Mouse (Mus musculus) lung, postnatal 0 days (tissue): ENCODE results near the gene Togaram2. TPM values are rescaled to one million over a fixed set of nuclear protein-coding genes. Genes with fewer than 3 reads are reported as not detected.

Experiments used
- ATAC-seq: fragments of 200-750 bp; cut with Nextera tagmentation; 2 replicates; pipeline ENCODE4 v1.8.0; 2017; ENCODE audit warnings: moderate library complexity
- DNase-seq: peaks from one replicate; pipeline ENCODE4 v3.0.0-alpha.2; 2016; ENCODE audit warnings: low spot score
- H3K27ac ChIP-seq: fragments of 300-500 bp; sonication (generic); 2 replicates; pipeline ENCODE4 v1.5.1; 2014; ENCODE audit warnings: antibody characterized with exemption, mild to moderate bottlenecking, low read length, mixed read lengths
- H3K27me3 ChIP-seq: fragments of 300-500 bp; sonication (generic); replicated peaks from 2 replicates; pipeline ENCODE4 v1.6.1; 2014; ENCODE audit warnings: low read length, mixed read lengths; ENCODE audit not compliant: insufficient read depth
- H3K36me3 ChIP-seq: fragments of 300-500 bp; sonication (generic); 2 replicates; pipeline ENCODE4 v1.6.1; 2014; ENCODE audit warnings: low read length, mixed read lengths; ENCODE audit not compliant: insufficient read depth
- H3K4me1 ChIP-seq: fragments of 300-500 bp; sonication (generic); 2 replicates; pipeline ENCODE4 v1.6.1; 2014; ENCODE audit warnings: antibody characterized with exemption, low read depth, low read length, mixed read lengths; ENCODE audit not compliant: insufficient read depth
- H3K4me2 ChIP-seq: fragments of 300-500 bp; sonication (generic); replicated peaks from 2 replicates; pipeline ENCODE4 v1.6.1; 2014; ENCODE audit warnings: low read depth, mild to moderate bottlenecking, low read length, moderate library complexity, mixed read lengths
- H3K4me3 ChIP-seq: fragments of 300-500 bp; sonication (generic); 2 replicates; pipeline ENCODE4 v1.5.1; 2014; ENCODE audit warnings: low read depth, low read length
- H3K9ac ChIP-seq: fragments of 300-500 bp; sonication (generic); replicated peaks from 2 replicates; pipeline ENCODE4 v1.6.1; 2014; ENCODE audit warnings: low read depth, mild to moderate bottlenecking
- H3K9me3 ChIP-seq: fragments of 300-500 bp; sonication (generic); 2 replicates; pipeline ENCODE4 v1.6.1; 2016; ENCODE audit warnings: low read length, mixed read lengths
- CTCF ChIP-seq: IDR thresholded peaks from 2 replicates; pipeline ENCODE4 v1.5.1; 2016; ENCODE audit warnings: antibody characterized with exemption, mild to moderate bottlenecking
- EP300 ChIP-seq: IDR thresholded peaks from 2 replicates; pipeline ENCODE4 v1.6.1; 2016; ENCODE audit warnings: antibody characterized with exemption, mild to moderate bottlenecking, control low read depth
- WGBS: fragments of 180-500 bp; shearing (Covaris S2); extraction: QIAGEN DNeasy Blood & Tissue Kit; methylation state at CpG from one replicate; pipeline ENCODE4 v1.1.7; 2014; 5-methylcytosine and 5-hydroxymethylcytosine counted together
- polyA plus RNA-seq: library from polyadenylated mRNA; unstranded; fragments of >200 nt; fragmentation: Nextera tagmentation; extraction: Ambion mirVana; gene quantifications from 2 replicates; pipeline ENCODE4 v1.2.1, GENCODE M21; 2015

Togaram2 gene
- polyA plus RNA-seq, 1 experiment from 2014 or later = 6.3 TPM

DNA sequence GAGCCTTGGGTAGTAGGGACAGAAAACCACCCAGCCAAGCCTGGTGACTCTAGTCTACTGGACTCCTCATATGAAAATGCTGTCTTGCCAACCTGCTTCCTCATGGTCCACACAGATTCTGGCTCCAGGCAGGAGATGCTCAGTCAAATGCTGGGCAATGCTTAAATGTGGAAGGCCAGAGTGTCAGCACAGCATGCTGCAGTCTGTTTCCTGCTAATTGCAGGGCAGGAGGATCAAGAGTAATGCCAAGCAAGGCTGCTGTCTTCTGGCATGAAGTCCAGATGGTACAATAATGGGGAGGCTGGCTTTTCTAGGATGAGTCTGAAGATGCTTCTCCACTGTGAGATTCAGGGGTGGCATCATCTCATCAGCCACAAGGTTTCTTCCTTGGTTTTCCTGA is 47.4 kb downstream of the Togaram2 start:
- ATAC-seq = no peak

DNA sequence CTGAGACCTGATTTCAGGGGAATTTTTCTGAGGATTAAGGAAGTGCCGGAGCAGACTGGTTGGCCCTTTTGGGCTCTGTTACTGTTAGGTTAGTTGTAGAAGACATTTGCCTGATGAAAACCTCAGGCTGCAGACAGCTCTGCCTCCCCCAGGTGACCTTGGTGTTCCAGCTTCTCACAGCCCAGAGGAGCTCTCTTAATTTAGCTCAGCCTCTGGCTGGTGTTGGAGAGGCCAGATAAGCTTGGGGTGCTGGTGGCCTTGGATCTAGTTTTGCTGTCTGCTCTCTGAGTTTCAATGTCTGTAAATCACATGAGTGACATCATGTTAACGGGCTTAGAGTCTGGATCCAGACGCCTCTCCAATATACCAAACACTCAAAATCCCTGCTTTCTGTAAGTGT is 48.0 kb downstream of the Togaram2 start:
- Histone ChIP-seq H3K4me1 (no peaks in the 10 kb centered on the region), H3K9me3 (no peaks in the 10 kb centered on the region), H3K36me3 (no peaks in the 10 kb centered on the region), H3K27me3 (no peaks in the 10 kb centered on the region), H3K9ac (no peak overlapping the region), H3K4me2 (no peak overlapping the region), H3K27ac (no peak overlapping the region), H3K4me3 (no peak overlapping the region)
- TF ChIP-seq CTCF (no peak), EP300 (no peak)
- DNase-seq = no peak
- ATAC-seq = no peak
- 42% methylated on average over 3 of the region's 3 CpGs for WGBS

More for the DNA sequence above, 47.4 kb downstream of the Togaram2 start:
- no peak for TF ChIP-seq CTCF
- no peak for TF ChIP-seq EP300
- Histone ChIP-seq H3K36me3 (no peaks in the 10 kb centered on the region), H3K4me2 (no peak overlapping the region), H3K4me3 (no peak overlapping the region), H3K4me1 (no peaks in the 10 kb centered on the region), H3K9me3 (no peaks in the 10 kb centered on the region), H3K9ac (no peak overlapping the region), H3K27ac (no peak overlapping the region), H3K27me3 (no peaks in the 10 kb centered on the region)
- no peak for DNase-seq

DNA sequence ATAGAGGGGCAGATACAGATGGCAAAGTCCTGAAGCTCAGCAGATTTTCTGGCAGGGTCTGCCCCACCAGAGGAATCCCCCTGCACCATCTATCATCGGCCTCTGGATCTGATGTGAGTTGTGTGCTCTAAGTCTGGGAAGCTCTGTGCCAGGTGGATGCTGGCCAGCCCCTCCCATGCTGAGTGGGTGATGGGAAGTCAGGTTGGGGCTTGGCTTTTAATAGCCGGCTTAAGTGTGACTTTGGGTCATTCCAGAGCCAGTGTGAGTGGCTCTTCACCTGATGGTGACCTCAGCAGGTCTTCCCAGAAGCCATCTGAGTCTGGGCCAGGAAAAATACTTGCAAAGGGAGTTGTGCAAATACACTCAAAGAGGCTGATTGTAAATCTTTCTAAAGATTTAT is 57.6 kb downstream of the Togaram2 start:
- H3K4me3 ChIP-seq = no peak overlapping the region
- 43% methylated on average over 2 of the region's 2 CpGs for WGBS
- TF ChIP-seq CTCF (no peak), EP300 (peak; percentile 99)
- ATAC-seq (peak; percentile 98), DNase-seq (peak; percentile 92)
- no peaks in the 10 kb centered on the region for H3K36me3 ChIP-seq
- H3K9me3 ChIP-seq = no peaks in the 10 kb centered on the region
- H3K9ac ChIP-seq = no peak overlapping the region
- peak overlapping the region; percentile 51; the same call in 1 of the 2 replicates for H3K27ac ChIP-seq
- H3K27me3 ChIP-seq = no peaks in the 10 kb centered on the region
- H3K4me2 ChIP-seq = no peak overlapping the region
- no peaks in the 10 kb centered on the region for H3K4me1 ChIP-seq

DNA sequence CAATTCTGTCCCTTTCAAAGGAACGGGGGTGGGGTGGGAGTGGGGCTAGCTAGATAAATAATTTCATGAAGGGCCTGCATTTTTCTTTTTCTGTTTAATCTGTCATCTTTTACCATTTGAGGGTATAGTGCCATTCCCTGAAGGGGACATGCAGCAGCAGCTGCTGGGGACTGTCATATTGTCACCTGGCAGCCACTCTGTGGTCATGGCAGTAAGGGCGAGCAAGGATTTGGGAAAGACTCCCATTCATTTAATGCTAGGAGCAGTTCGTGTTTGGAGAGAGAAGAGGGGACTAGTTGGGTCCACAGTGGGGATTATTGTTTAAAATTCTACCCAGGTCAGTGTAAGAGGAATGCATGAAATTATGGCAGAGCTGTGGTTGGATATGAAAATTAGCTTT is 63.4 kb downstream of the Togaram2 start:
- TF ChIP-seq CTCF (no peak), EP300 (no peak)
- ATAC-seq = no peak
- H3K27ac ChIP-seq = no peak overlapping the region
- H3K4me2 ChIP-seq = no peak overlapping the region
- H3K9ac ChIP-seq = no peak overlapping the region
- no peak for DNase-seq
- H3K36me3 ChIP-seq = no peaks in the 10 kb centered on the region
- WGBS = 38% methylated on average over 3 of the region's 3 CpGs
- H3K27me3 ChIP-seq = no peaks in the 10 kb centered on the region
- H3K4me1 ChIP-seq = no peaks in the 10 kb centered on the region
- no peak overlapping the region for H3K4me3 ChIP-seq
- no peaks in the 10 kb centered on the region for H3K9me3 ChIP-seq

DNA sequence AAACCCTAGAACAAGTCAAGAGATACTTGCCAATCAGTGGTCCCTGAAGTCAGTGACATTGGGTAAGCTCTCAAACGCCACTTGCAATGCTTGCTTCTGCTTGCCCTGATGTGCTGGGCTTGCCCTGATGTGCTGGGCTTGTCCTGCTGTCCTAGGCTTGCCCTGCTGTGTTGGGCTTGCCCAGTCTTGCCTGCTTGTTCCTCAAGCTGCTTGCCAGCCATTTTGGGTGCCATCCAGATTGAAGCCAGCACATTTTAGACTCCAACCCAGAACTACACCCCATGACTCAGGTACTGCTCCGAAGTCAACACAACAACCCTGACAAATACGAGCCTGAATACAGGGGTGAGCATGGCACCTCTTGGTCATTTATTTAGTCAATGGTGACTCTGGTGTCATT is 69.1 kb downstream of the Togaram2 start:
- no peak overlapping the region for H3K4me2 ChIP-seq
- no peak for TF ChIP-seq CTCF
- TF ChIP-seq EP300 = no peak
- H3K36me3 ChIP-seq = no peaks in the 10 kb centered on the region
- WGBS = 73% methylated on average over 3 of the region's 3 CpGs
- H3K9ac ChIP-seq = no peak overlapping the region
- H3K9me3 ChIP-seq = no peaks in the 10 kb centered on the region
- H3K4me1 ChIP-seq = no peaks in the 10 kb centered on the region
- DNase-seq (no peak), ATAC-seq (no peak)
- no peaks in the 10 kb centered on the region for H3K27me3 ChIP-seq
- no peak overlapping the region for H3K4me3 ChIP-seq
- no peak overlapping the region for H3K27ac ChIP-seq

DNA sequence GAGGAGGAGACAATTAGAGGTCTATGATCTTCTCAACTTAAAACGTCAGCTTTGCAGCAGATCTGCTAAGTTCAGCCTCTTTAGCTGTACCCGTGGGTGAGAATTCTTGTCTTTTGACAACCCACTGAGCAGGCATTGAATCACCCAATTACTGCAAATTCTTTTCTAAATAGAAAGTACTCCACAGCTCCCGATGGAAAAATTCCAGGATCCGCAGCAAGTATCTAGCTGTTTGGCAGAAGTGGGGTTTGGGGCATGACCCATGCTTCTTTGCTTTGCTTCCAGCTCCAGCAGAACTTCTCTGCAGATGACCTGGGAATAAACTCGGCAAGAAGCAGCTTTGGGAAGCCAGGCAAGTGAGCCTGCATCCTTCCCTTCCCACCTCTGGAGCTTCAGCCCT is 69.9 kb downstream of the Togaram2 start:
- Histone ChIP-seq H3K27me3 (no peaks in the 10 kb centered on the region), H3K4me1 (no peaks in the 10 kb centered on the region), H3K4me3 (no peak overlapping the region), H3K9me3 (no peaks in the 10 kb centered on the region), H3K36me3 (no peaks in the 10 kb centered on the region), H3K9ac (no peak overlapping the region), H3K27ac (no peak overlapping the region), H3K4me2 (no peak overlapping the region)
- WGBS = 19% methylated on average over 5 of the region's 5 CpGs
- TF ChIP-seq EP300 (no peak), CTCF (no peak)
- DNase-seq = peak; percentile 37
- ATAC-seq = no peak; the same call in 1 of the 2 replicates

DNA sequence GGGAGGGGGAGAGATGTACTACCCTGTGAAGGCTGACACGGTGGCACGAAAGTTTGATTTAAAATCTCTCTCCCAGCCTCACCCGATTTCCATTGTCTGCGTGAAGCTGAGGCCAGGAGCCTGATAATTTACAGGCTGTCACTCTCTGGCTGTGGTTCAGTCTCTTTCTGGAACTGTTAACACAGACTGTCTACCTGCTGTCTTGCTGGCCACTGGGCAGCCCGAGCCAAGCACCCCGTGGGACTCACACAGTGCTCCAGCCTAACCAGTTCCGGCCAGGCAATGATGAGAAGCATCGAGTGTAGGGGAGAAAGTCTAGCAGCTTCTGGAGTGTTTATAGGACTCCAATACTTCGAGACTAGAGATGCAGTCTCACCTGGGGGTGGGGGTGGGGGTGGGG is 73.1 kb downstream of the Togaram2 start:
- Histone ChIP-seq H3K4me3 (no peak overlapping the region), H3K9ac (no peak overlapping the region), H3K4me1 (no peaks in the 10 kb centered on the region), H3K9me3 (no peaks in the 10 kb centered on the region), H3K27me3 (no peaks in the 10 kb centered on the region), H3K36me3 (no peaks in the 10 kb centered on the region), H3K27ac (no peak overlapping the region), H3K4me2 (no peak overlapping the region)
- ATAC-seq (no peak), DNase-seq (no peak)
- TF ChIP-seq CTCF = no peak
- TF ChIP-seq EP300 = no peak
- 68% methylated on average over 9 of the region's 9 CpGs for WGBS
